Mouse (Mus musculus) neural tube, embryonic 10.5 days (tissue): Measurements from ENCODE around the gene Actl11.

Experiments
- DNase-seq: peaks from one replicate; pipeline ENCODE4 v3.0.0-alpha.2; 2017; ENCODE audit warnings: low spot score; ENCODE audit errors: extremely low spot score

Gene Actl11

GRCm38 (mm10) chr9:107961351-107961762 is 33.1 kb downstream of the Actl11 start:
- no peak for DNase-seq

- no peak for DNase-seq
Observed at GRCm38 (mm10) chr9:107961881-107962280, 33.6 kb downstream of the Actl11 start.

- no peak for DNase-seq
Observed at GRCm38 (mm10) chr9:107962916-107963315, 34.6 kb downstream of the Actl11 start.

GRCm38 (mm10) chr9:107963700-107964099 is 35.4 kb downstream of the Actl11 start:
- peak; percentile 87 for DNase-seq

GRCm38 (mm10) chr9:107964681-107965080 is 36.4 kb downstream of the Actl11 start:
- no peak for DNase-seq

GRCm38 (mm10) chr9:107966676-107967075 is 38.4 kb downstream of the Actl11 start:
- DNase-seq, result no peak

GRCm38 (mm10) chr9:107967437-107967836 is 39.2 kb downstream of the Actl11 start:
- DNase-seq, result no peak

GRCm38 (mm10) chr9:107968531-107968930 is 40.3 kb downstream of the Actl11 start:
- DNase-seq, result no peak

GRCm38 (mm10) chr9:107970311-107970710 is 42.0 kb downstream of the Actl11 start:
- no peak for DNase-seq

GRCm38 (mm10) chr9:107971690-107972541 is 43.6 kb downstream of the Actl11 start:
- no peak for DNase-seq

GRCm38 (mm10) chr9:107974491-107975171 is 46.4 kb downstream of the Actl11 start:
- no peak for DNase-seq

- no peak for DNase-seq
Observed at GRCm38 (mm10) chr9:107975399-107976386, 47.4 kb downstream of the Actl11 start, which contains the start of gene Uba7. Gene Uba7, plus strand, starts transcription at chr9:107975505.

- DNase-seq, result no peak
Observed at GRCm38 (mm10) chr9:107978815-107979214, 50.5 kb downstream of the Actl11 start.
